ENCODE assay signal across 23 mouse cellular contexts in the genomic region with DNA sequence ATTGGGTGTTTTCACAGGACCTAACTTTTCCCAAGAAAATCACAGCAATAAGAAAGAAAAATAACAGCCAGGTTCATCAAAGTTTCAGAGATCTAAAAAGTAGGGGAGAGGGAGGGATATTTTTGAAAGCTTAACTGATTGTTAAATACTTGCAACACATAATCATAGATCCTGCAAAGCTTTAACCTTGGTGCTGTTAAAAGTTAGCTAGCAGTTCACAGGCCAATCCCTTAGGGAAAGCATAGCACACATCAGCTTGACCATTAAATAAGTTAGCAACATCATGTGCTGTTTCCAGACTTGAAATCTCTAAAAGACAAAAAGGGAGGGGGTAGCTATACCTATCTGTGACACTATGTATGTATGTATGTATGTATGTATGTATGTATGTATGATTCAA.
DNase-seq lines count a peak whose midpoint lies in the region; ATAC-seq lines count a peak whose summit lies in the region.
"Had no signal": no experiment of that assay in that cellular context is flagged by ENCODE, and none has a peak within 500 bp of the region (broad histone marks: within the 10 kb centered on the region; RNA-seq: fewer than 3 reads in every experiment).

No protein-coding gene starts in this region.

- no peak overlapping the region for H3K4me2 ChIP-seq in intestine, embryonic 14.5 days (ENCODE audit: low read length)
- H3K4me2 ChIP-seq in intestine, embryonic 15.5 days (replicated peaks): no peak overlapping the region
- no peak overlapping the region for H3K4me2 ChIP-seq in liver, embryonic 15.5 days
- H3K4me2 ChIP-seq in liver, embryonic 12.5 days: no peak overlapping the region
- H3K4me2 ChIP-seq: embryonic facial prominence, embryonic 12.5 days; embryonic facial prominence, embryonic 15.5 days; heart, embryonic 11.5 days; hindbrain, embryonic 12.5 days had no signal

- 0 out of 2 replicates have a peak overlapping the region, but pooled peaks have one; percentile 1 for H3K27ac ChIP-seq in intestine, embryonic 14.5 days (ENCODE audit: low read depth)
- H3K27ac ChIP-seq in intestine, embryonic 15.5 days: no peak overlapping the region
- peak overlapping the region; percentile 14; the same call in 1 of the 2 replicates for H3K27ac ChIP-seq in liver, embryonic 15.5 days (replicated peaks)
- H3K27ac ChIP-seq in liver, embryonic 12.5 days: no peak overlapping the region
- H3K27ac ChIP-seq: embryonic facial prominence, embryonic 12.5 days; embryonic facial prominence, embryonic 15.5 days; gastrocnemius, adult 2 months; hindbrain, embryonic 12.5 days had no signal

- no peaks in the 10 kb centered on the region for H3K27me3 ChIP-seq in intestine, embryonic 14.5 days (replicated peaks; ENCODE audit: control insufficient read depth, insufficient read depth, low read length)
- no peaks in the 10 kb centered on the region for H3K27me3 ChIP-seq in intestine, embryonic 15.5 days (replicated peaks)
- H3K27me3 ChIP-seq in liver, embryonic 15.5 days: no peaks in the 10 kb centered on the region
- no peaks in the 10 kb centered on the region for H3K27me3 ChIP-seq in liver, embryonic 12.5 days (replicated peaks)
- H3K27me3 ChIP-seq: CH12.LX; embryonic facial prominence, embryonic 12.5 days; embryonic facial prominence, embryonic 15.5 days; hindbrain, embryonic 12.5 days; Patski had no signal

- H3K36me3 ChIP-seq in intestine, embryonic 14.5 days (ENCODE audit: control insufficient read depth, insufficient read depth, low read length): peaks cover 33% of the 10 kb centered on the region
- no peaks in the 10 kb centered on the region for H3K36me3 ChIP-seq in intestine, embryonic 15.5 days
- H3K36me3 ChIP-seq in liver, embryonic 15.5 days (replicated peaks): peaks cover 29% of the 10 kb centered on the region
- H3K36me3 ChIP-seq in liver, embryonic 12.5 days: peaks cover 46% of the 10 kb centered on the region
- H3K36me3 ChIP-seq: hindbrain, embryonic 12.5 days had no signal

- ATAC-seq in intestine, embryonic 14.5 days (replicated peaks; ENCODE audit: low FRiP score, low TSS enrichment, low read depth): no peak
- ATAC-seq in intestine, embryonic 15.5 days: no peak
- ATAC-seq in liver, embryonic 15.5 days (ENCODE audit: insufficient read depth): no peak
- no peak for ATAC-seq in liver, embryonic 12.5 days
- ATAC-seq: forebrain, embryonic 14.5 days; forebrain, postnatal 0 days; Patski had no signal

- H3K9me3 ChIP-seq in intestine, embryonic 14.5 days (ENCODE audit: control insufficient read depth, low read length): no peaks in the 10 kb centered on the region
- H3K9me3 ChIP-seq in intestine, embryonic 15.5 days: no peaks in the 10 kb centered on the region
- H3K9me3 ChIP-seq in liver, embryonic 15.5 days (replicated peaks): no peaks in the 10 kb centered on the region
- no peaks in the 10 kb centered on the region for H3K9me3 ChIP-seq in liver, embryonic 12.5 days (replicated peaks)
- H3K9me3 ChIP-seq: embryonic facial prominence, embryonic 12.5 days; embryonic facial prominence, embryonic 15.5 days; G1E; hindbrain, embryonic 12.5 days had no signal

- H3K4me1 ChIP-seq in intestine, embryonic 14.5 days (replicated peaks; ENCODE audit: control insufficient read depth, insufficient read depth, low read length): 0 out of 2 replicates have a peak, but pooled peaks cover under 1% of the 10 kb centered on the region
- H3K4me1 ChIP-seq in intestine, embryonic 15.5 days (replicated peaks): peaks cover 7% of the 10 kb centered on the region; the same call in 1 of the 2 replicates
- H3K4me1 ChIP-seq in liver, embryonic 15.5 days (replicated peaks): peaks cover 9% of the 10 kb centered on the region; the same call in 1 of the 2 replicates
- peaks cover 1% of the 10 kb centered on the region for H3K4me1 ChIP-seq in liver, embryonic 12.5 days
- H3K4me1 ChIP-seq: embryonic facial prominence, embryonic 12.5 days; hindbrain, embryonic 12.5 days had no signal

- no peak overlapping the region for H3K9ac ChIP-seq in intestine, embryonic 14.5 days (ENCODE audit: low read length)
- H3K9ac ChIP-seq in intestine, embryonic 15.5 days: no peak overlapping the region
- no peak overlapping the region for H3K9ac ChIP-seq in liver, embryonic 15.5 days
- H3K9ac ChIP-seq in liver, embryonic 12.5 days: no peak overlapping the region
- H3K9ac ChIP-seq: embryonic facial prominence, embryonic 12.5 days; embryonic facial prominence, embryonic 15.5 days; forebrain, postnatal 0 days; hindbrain, embryonic 12.5 days had no signal

- H3K4me3 ChIP-seq in intestine, embryonic 14.5 days (ENCODE audit: low read depth, low read length): no peak overlapping the region
- H3K4me3 ChIP-seq in intestine, embryonic 15.5 days (replicated peaks): no peak overlapping the region
- no peak overlapping the region for H3K4me3 ChIP-seq in liver, embryonic 15.5 days (replicated peaks)
- no peak overlapping the region for H3K4me3 ChIP-seq in liver, embryonic 12.5 days
- H3K4me3 ChIP-seq: embryonic facial prominence, embryonic 12.5 days; embryonic facial prominence, embryonic 15.5 days; gastrocnemius, adult 2 months; hindbrain, embryonic 12.5 days had no signal

- DNase-seq in intestine, embryonic 14.5 days (ENCODE audit: low spot score): no peak
- peak; percentile 77 for DNase-seq in kidney, adult 9 months
- DNase-seq in kidney, postnatal 4 days: no peak
- no peak for DNase-seq in cerebellum, adult 8-10 months
- DNase-seq: adrenal gland, postnatal 10 days; adrenal gland, postnatal 36 days; cerebellum, adult 18-20 months; cerebellum, adult 9-11 months; cerebellum, postnatal 25 days; forebrain, postnatal 0 days; gastrocnemius, adult 2 months; gastrocnemius, postnatal 14 days had no signal

Comparison
In these comparisons a context has a peak if more than half of its experiments do, and no peak if none do; other contexts are left out.
1. H3K27ac ChIP-seq: peak in intestine, embryonic 14.5 days (single experiment) and liver, embryonic 15.5 days (single experiment); none in intestine, embryonic 15.5 days (single experiment) and liver, embryonic 12.5 days (single experiment).